Mouse (Mus musculus) lung, adult 2 months (tissue): ENCODE measurements around the gene Zfp648.

ENCODE experiments used
- CTCF ChIP-seq: fragments of 200-500 bp; IDR thresholded peaks from 2 replicates; pipeline ENCODE4 v1.5.1; 2011; ENCODE audit warnings: mild to moderate bottlenecking, low read length, control low read depth; ENCODE audit not compliant: insufficient read depth
- POLR2A ChIP-seq: fragments of 200-500 bp; IDR thresholded peaks from 2 replicates; pipeline ENCODE4 v1.6.1; 2011; ENCODE audit warnings: low read depth, mild to moderate bottlenecking, control low read depth, low read length, borderline replicate concordance; ENCODE audit errors: extremely low read depth

DNA sequence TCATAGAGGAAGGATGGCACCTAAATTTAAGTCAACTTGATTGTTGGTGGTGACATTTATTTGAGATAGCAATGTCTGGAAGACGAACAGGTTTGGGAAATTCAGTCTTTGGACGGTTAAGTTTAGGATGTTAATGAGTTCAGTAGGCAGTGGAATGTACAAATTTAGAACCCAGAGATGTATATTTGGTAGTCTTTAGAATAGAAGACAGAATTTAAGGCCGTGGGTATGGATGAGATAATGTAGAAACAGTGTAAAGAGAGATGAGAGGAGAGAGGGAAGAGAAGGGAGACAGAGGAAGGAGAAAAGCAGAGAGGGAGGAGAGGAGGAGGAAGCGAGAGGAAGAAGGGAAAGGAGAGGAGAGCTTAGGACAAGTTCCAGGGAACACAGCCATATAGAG lies 12.8 kb upstream of the Zfp648 start:
- TF ChIP-seq CTCF: no peak
- no peak for TF ChIP-seq POLR2A
